Mouse (Mus musculus): ENCODE results near the gene Hnrnpr.

DNA sequence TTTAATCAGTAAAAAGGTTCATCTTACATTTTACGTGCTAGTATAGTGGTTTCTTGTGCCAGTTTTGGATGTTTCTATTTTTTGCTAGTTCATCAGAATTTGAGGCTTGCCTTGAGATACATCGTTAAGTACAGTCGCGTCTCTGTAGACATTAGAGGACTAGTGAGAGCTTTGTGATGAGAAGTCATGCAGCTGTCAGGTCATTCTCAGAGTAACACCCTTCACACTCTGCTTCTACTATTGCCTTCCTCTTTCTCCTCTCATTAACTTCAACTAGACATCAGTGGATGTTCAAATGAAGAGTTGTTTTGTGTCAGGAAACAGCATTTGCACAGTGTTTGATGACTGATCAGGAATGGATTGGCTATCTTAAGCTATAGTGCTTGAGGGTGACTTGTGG lies 1.9 kb downstream of the Hnrnpr start:
- no peak for TF ChIP-seq CTCF (IDR thresholded peaks at IDR 0.05; ENCODE audit: low read depth)
- no peak for TF ChIP-seq EP300 (IDR thresholded peaks at IDR 0.05; ENCODE audit: low read depth)

All from liver, postnatal 0 days (tissue).